Mouse (Mus musculus) intestine, embryonic 14.5 days (tissue): ENCODE data around the gene 2310022A10Rik. TPM values are rescaled to one million over a fixed set of nuclear protein-coding genes. Genes with fewer than 3 reads are reported as not detected.

ENCODE experiments used
- ATAC-seq: fragments of 200-750 bp; cut with Nextera tagmentation; replicated peaks from 2 replicates; pipeline ENCODE4 v1.8.0; 2017; ENCODE audit warnings: low read depth, moderate number of reproducible peaks, moderate TSS enrichment, moderate library complexity; ENCODE audit not compliant: low FRiP score, low TSS enrichment
- DNase-seq: peaks from one replicate; pipeline ENCODE4 v3.0.0-alpha.2; 2018; ENCODE audit warnings: low spot score
- H3K27ac ChIP-seq: fragments of 300-500 bp; sonication (generic); 2 replicates; pipeline ENCODE4 v1.5.1; 2014; ENCODE audit warnings: low read depth, mild to moderate bottlenecking, control low read depth
- H3K27me3 ChIP-seq: fragments of 300-500 bp; sonication (generic); replicated peaks from 2 replicates; pipeline ENCODE4 v1.6.1; 2014; ENCODE audit warnings: low read length, control low read depth; ENCODE audit not compliant: control insufficient read depth, insufficient read depth
- H3K36me3 ChIP-seq: fragments of 300-500 bp; sonication (generic); 2 replicates; pipeline ENCODE4 v1.6.1; 2014; ENCODE audit warnings: low read length, control low read depth; ENCODE audit not compliant: control insufficient read depth, insufficient read depth
- H3K4me1 ChIP-seq: fragments of 300-500 bp; sonication (generic); replicated peaks from 2 replicates; pipeline ENCODE4 v1.6.1; 2014; ENCODE audit warnings: low read length, control low read depth, mixed read lengths; ENCODE audit not compliant: control insufficient read depth, insufficient read depth
- H3K4me2 ChIP-seq: fragments of 300-500 bp; sonication (generic); 2 replicates; pipeline ENCODE4 v1.6.1; 2014; ENCODE audit warnings: low read length
- H3K4me3 ChIP-seq: fragments of 300-500 bp; sonication (generic); 2 replicates; pipeline ENCODE4 v1.5.1; 2014; ENCODE audit warnings: low read depth, low read length, control low read depth, mixed read lengths
- H3K9ac ChIP-seq: fragments of 300-500 bp; sonication (generic); 2 replicates; pipeline ENCODE4 v1.6.1; 2014; ENCODE audit warnings: mild to moderate bottlenecking, low read length
- H3K9me3 ChIP-seq: fragments of 300-500 bp; sonication (generic); 2 replicates; pipeline ENCODE4 v1.6.1; 2016; ENCODE audit warnings: low read length, control low read depth; ENCODE audit not compliant: control insufficient read depth
- whole genome bisulfite sequencing: fragments of 180-500 bp; shearing (Covaris S2); extraction: QIAGEN DNeasy Blood & Tissue Kit; methylation state at CpG from one replicate; pipeline ENCODE4 v1.1.7; 2014; 5-methylcytosine and 5-hydroxymethylcytosine counted together
- polyA plus RNA-seq: library from polyadenylated mRNA; unstranded; fragments of >200 nt; fragmentation: Nextera tagmentation; extraction: Ambion mirVana; gene quantifications from 2 replicates; pipeline ENCODE4 v1.2.1, GENCODE M21; 2014

The 2310022A10Rik gene
- polyA plus RNA-seq, 1 experiment from 2014 or later: 20.8 TPM

GRCm38 (mm10) chr7:27590088-27590487 is 37.1 kb downstream of the 2310022A10Rik start:
- no peak overlapping the region for H3K27ac ChIP-seq
- 88% methylated on average over 4 of the region's 4 CpGs for WGBS
- H3K9me3 ChIP-seq: no peaks in the 10 kb centered on the region
- peaks cover 11% of the 10 kb centered on the region for H3K4me1 ChIP-seq
- no peak overlapping the region for H3K9ac ChIP-seq
- peaks cover 4% of the 10 kb centered on the region; the same call in 1 of the 2 replicates for H3K36me3 ChIP-seq
- no peak overlapping the region for H3K4me2 ChIP-seq
- no peak for DNase-seq
- H3K4me3 ChIP-seq: no peak overlapping the region
- ATAC-seq: no peak
- no peaks in the 10 kb centered on the region for H3K27me3 ChIP-seq

GRCm38 (mm10) chr7:27590566-27591213 is 37.7 kb downstream of the 2310022A10Rik start:
- Histone ChIP-seq H3K9me3 (no peaks in the 10 kb centered on the region), H3K4me2 (peak overlapping the region; percentile 49), H3K4me1 (peaks cover 11% of the 10 kb centered on the region), H3K27me3 (no peaks in the 10 kb centered on the region), H3K36me3 (no peaks in the 10 kb centered on the region), H3K27ac (peak overlapping the region; percentile 96), H3K4me3 (peak overlapping the region; percentile 80), H3K9ac (peak overlapping the region; percentile 44)
- no peak for DNase-seq
- no peak for ATAC-seq
- WGBS: 59% methylated on average over 4 of the region's 4 CpGs

GRCm38 (mm10) chr7:27591266-27592216 is 38.5 kb downstream of the 2310022A10Rik start, which contains the start of gene Akt2:
Gene Akt2, plus strand, starts transcription at chr7:27591552.
- Histone ChIP-seq H3K9ac (peak within 1 kb of the TSS; percentile 84), H3K36me3 (no peaks in the 10 kb centered on the region), H3K27ac (peak within 1 kb of the TSS; percentile 96), H3K4me2 (peak within 1 kb of the TSS; percentile 84), H3K4me3 (peak within 1 kb of the TSS; percentile 80), H3K27me3 (no peaks in the 10 kb centered on the region), H3K4me1 (peaks cover 17% of the 10 kb centered on the region), H3K9me3 (0 out of 2 replicates have a peak, but pooled peaks cover 3% of the 10 kb centered on the region)
- WGBS: under 1% methylated on average over 63 of the region's 71 CpGs
- ATAC-seq (peak; percentile 91), DNase-seq (peak; percentile 94)

GRCm38 (mm10) chr7:27592217-27592929 is 39.3 kb downstream of the 2310022A10Rik start:
- Histone ChIP-seq H3K4me1 (peaks cover 25% of the 10 kb centered on the region), H3K4me2 (peak overlapping the region; percentile 84), H3K9me3 (0 out of 2 replicates have a peak, but pooled peaks cover 3% of the 10 kb centered on the region), H3K27me3 (no peaks in the 10 kb centered on the region), H3K36me3 (no peaks in the 10 kb centered on the region), H3K27ac (peak overlapping the region; percentile 96), H3K4me3 (peak overlapping the region; percentile 80), H3K9ac (peak overlapping the region; percentile 84)
- WGBS: 1% methylated on average over 17 of the region's 17 CpGs
- DNase-seq: no peak
- ATAC-seq: peak; percentile 61

- Histone ChIP-seq H3K4me1 (peaks cover 32% of the 10 kb centered on the region), H3K36me3 (no peaks in the 10 kb centered on the region), H3K9me3 (0 out of 2 replicates have a peak, but pooled peaks cover 3% of the 10 kb centered on the region), H3K27me3 (no peaks in the 10 kb centered on the region), H3K4me3 (peak overlapping the region; percentile 80), H3K27ac (peak overlapping the region; percentile 96), H3K9ac (peak overlapping the region; percentile 84), H3K4me2 (peak overlapping the region; percentile 84)
- ATAC-seq: no peak
- 52% methylated on average over 12 of the region's 12 CpGs for WGBS
- DNase-seq: peak; percentile 60
Measured at GRCm38 (mm10) chr7:27592934-27593645, 40.1 kb downstream of the 2310022A10Rik start.

GRCm38 (mm10) chr7:27596586-27597503 is 43.8 kb downstream of the 2310022A10Rik start:
- 37% methylated on average over 10 of the region's 10 CpGs for WGBS
- peak overlapping the region; percentile 73 for H3K27ac ChIP-seq
- H3K4me2 ChIP-seq: peak overlapping the region; percentile 18
- H3K27me3 ChIP-seq: no peaks in the 10 kb centered on the region
- peak overlapping the region; percentile 2; the same call in 1 of the 2 replicates for H3K4me3 ChIP-seq
- peaks cover 45% of the 10 kb centered on the region for H3K4me1 ChIP-seq
- DNase-seq (peak; percentile 56), ATAC-seq (no peak)
- 0 out of 2 replicates have a peak overlapping the region, but pooled peaks have one; percentile 13 for H3K9ac ChIP-seq
- 0 out of 2 replicates have a peak, but pooled peaks cover 3% of the 10 kb centered on the region for H3K9me3 ChIP-seq
- H3K36me3 ChIP-seq: no peaks in the 10 kb centered on the region

GRCm38 (mm10) chr7:27598053-27598452 is 45.0 kb downstream of the 2310022A10Rik start:
- no peaks in the 10 kb centered on the region for H3K27me3 ChIP-seq
- no peak overlapping the region for H3K4me3 ChIP-seq
- DNase-seq (no peak), ATAC-seq (no peak)
- peaks cover 3% of the 10 kb centered on the region; the same call in 1 of the 2 replicates for H3K36me3 ChIP-seq
- peaks cover 46% of the 10 kb centered on the region for H3K4me1 ChIP-seq
- 43% methylated on average over 7 of the region's 7 CpGs for WGBS
- no peak overlapping the region for H3K27ac ChIP-seq
- H3K9me3 ChIP-seq: 0 out of 2 replicates have a peak, but pooled peaks cover 3% of the 10 kb centered on the region
- peak overlapping the region; percentile 18; the same call in 1 of the 2 replicates for H3K4me2 ChIP-seq
- H3K9ac ChIP-seq: 0 out of 2 replicates have a peak overlapping the region, but pooled peaks have one; percentile 7
